Mouse (Mus musculus): Measurements from ENCODE around the gene Btn2a2.

Gene Btn2a2

DNA sequence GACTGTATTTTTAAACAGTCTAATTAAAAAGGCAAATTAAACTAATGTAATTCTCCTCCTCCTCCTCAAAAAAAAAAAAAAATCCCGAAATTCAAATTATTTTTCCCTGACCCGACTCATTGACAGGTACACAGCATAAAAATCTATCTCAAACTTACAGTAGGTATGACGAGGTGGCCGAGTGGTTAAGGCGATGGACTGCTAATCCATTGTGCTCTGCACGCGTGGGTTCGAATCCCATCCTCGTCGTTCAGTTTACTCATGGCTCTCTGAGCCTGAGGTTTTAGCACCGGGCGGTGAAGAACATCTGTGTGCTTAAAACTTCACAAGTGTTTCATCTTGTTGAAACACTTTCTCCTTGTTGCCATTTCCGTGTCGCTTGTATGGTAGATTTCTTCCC lies 33.0 kb upstream of the Btn2a2 start:
- DNase-seq (ENCODE audit: low spot score): peak; percentile 77

DNA sequence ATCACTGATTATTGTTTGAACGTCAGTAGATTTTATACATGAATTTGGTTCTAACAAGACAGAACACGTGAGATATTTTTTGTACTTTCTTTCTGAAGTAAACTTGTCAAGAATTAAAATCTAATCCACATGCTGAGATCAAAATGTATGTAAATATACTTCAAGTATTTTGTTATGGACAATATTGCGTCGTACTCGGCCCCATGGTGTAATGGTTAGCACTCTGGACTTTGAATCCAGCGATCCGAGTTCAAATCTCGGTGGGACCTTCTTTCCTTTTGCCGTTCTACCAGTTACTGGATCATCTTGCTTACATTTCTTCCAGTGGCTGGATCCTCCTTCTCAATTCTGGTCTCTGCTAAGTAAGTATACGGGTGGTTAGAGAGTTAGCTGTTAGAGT lies 30.8 kb upstream of the Btn2a2 start:
- DNase-seq (ENCODE audit: low spot score): peak; percentile 68

DNA sequence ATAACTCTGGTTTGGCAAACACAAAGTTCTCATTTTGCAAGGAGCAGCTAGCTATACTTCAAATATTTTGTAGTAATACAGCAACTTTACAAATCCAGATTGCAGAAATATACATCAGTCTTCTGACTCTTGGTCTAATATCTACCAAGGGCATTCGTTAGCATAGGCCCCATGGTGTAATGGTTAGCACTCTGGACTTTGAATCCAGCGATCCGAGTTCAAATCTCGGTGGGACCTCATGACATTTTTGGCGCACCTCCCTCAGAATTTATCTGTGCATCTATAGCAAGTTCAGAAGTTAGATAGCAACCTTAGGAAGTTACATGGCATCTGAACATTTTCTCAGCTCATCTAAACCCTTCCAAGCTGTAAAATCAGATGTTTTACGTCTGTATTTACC lies 30.2 kb upstream of the Btn2a2 start:
- peak; percentile 62 for DNase-seq (ENCODE audit: low spot score)

DNA sequence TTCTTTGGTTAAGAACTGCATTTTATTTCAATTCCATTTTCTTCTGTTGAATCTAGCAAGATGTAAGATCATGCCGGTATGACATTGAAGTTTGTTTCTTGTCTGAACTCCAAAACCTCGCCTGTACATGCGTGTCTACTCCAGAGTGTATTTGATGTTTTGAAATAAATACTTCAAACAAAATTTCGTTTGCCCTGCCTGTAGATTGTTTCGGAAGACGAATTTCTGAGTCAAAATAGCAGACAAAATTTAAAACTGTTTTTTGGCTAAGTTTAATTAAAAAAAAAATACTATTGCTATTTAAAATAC lies 29.6 kb upstream of the Btn2a2 start:
- DNase-seq (ENCODE audit: low spot score): no peak

DNA sequence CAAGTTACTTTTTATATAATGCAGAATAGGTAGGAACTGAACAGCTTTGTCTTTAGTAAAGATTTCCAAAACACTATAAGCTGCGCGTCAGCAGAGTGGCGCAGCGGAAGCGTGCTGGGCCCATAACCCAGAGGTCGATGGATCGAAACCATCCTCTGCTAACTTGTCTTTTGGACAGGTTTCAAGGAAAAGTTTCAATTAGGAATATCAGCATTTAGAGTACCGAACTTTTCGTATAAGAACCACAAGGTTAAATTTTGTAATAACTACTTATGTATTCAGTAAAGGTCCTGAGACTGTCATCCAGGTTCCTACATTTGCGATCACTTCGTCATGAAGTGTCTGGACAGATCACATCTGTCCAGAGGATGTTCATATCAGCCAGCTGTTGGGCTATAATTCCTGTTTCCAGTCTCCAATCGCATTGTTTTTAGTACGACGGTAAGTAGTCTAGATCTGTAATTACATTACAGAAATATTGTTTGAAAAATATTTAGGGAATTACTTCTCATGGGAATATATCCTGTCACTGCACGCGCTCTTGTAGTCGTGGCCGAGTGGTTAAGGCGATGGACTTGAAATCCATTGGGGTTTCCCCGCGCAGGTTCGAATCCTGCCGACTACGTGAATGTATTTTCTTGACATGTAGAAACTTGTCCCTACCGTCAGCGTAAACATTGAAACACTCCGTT lies 29.1 kb upstream of the Btn2a2 start:
- peak; percentile 83 for DNase-seq (ENCODE audit: low spot score)

DNA sequence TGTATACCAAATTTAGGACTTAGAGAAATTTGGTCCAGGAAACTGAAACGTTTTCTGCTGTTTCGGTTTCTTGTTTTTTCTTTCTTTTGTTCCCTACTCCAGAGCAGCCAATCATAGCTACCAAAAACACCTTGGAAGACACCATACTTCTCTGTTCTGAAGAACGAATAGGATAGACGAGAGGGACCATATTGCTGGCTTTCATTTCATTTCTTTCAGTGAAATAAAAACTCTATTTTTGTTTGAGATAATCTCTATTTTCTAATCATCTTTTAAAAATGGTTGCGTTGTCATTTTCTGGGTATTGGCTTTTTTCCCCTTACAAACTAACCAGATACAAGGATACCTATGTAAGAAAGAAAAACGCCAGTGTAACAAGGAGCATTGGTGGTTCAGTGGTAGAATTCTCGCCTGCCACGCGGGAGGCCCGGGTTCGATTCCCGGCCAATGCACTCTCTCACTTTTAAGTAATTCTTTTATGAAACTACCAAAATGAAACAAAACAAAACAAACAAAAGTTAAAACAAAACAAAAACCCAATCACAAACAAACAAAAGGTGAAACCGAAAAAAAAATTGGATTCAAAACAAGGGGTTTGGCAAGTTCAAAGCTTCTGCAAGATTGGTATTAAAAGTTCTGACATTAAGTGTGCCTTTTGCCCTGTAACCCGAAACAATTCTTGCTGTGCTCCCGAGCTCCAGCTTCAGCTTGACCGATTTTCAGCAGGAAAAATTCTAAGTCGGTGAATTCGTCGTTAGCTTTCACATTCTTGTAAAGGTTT lies 28.4 kb upstream of the Btn2a2 start:
- no peak for DNase-seq (ENCODE audit: low spot score)

DNA sequence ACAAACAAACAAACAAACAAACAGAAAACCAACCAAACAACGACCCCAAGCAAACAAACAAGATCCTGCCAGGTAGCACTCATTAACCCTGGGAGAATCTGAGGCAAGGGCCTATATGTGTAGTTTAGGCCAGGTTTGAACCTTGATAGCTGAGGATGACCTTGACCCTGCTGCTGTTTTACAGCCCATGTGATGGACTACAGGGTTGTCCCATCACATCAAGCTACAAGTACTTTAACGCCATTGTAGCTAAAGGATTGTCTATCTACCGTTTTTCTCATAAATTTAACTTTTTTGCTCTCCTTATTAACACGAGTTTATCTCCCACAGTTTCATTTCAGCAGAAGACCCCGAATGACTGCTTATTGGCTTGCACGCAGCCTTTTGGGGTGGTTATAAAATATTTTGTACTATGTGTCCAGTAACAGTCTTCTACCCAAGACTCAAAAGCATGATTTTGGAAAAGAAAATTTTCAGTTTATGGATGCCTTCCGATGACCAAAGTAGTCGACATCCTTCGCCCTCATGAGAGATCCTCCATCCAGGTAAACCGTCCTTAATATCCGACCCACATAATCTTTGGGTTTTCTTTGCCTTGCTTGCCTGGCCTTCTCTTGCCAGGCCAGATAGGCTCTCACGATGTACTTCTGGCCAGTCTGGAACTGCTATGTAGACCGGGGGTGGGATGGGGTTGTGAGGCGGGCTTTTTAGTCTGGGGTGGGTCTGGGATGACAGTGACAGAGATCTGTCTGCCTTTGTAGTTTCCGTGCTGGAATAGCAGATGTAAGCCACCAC lies 27.4 kb upstream of the Btn2a2 start:
- no peak for DNase-seq (ENCODE audit: low spot score)

DNA sequence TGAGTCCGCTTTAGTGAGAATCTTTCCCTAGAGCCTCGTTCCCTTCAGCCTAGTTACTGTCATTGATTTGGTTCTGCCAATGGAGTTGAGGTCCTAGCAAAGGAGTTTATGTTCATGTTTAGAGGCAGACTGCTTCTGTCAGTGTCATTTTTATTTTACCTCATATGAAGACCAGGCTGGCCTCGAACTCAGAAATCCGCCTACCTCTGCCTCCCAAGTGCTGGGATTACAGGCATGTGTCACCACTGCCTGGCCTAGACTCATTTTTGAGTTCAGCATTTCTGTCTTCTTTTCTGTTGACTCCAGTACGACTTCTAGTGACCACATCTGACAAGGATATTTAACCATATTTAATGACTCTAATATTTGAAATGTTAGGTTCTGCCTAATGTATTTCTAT lies 26.6 kb upstream of the Btn2a2 start:
- no peak for DNase-seq (ENCODE audit: low spot score)

DNA sequence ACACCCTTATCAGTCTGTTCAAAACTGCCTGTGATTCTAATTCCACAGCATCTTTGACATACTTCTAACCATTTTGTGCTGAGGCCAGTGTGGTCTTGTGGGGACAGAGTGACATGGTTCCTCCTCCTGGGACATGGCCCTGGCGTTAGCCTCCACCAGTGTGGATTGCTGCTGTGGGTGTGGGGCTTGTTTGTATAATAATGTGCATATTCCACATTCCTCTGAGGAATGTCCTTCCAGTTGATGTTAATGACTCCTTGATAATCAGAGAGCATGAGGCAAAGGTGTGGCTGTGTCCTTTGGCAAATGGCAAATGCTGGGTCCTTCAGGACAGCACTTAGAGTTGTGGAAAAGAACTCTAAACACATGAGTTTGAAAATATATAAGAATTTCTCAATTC lies 24.9 kb upstream of the Btn2a2 start:
- DNase-seq (ENCODE audit: low spot score): no peak

DNA sequence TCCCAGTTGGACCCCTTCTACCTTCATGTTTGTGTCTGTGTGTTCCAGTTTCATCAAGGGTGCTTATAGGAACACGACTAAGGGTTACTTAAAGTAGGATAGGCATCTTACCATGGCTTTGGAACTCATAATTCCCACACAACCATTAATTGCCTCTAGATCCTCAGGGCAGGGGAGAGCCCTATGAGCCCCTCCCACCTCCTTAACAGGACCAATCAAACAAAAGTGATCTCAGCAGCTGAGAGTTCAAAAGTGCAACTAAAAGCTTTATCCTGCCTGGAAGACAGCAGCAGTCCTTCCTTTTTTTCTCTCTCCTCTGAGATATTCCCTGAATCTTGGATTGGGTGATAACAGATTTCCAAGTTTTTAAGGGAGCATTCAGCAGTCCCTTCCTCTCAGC lies 21.5 kb upstream of the Btn2a2 start:
- no peak for DNase-seq (ENCODE audit: low spot score)

DNA sequence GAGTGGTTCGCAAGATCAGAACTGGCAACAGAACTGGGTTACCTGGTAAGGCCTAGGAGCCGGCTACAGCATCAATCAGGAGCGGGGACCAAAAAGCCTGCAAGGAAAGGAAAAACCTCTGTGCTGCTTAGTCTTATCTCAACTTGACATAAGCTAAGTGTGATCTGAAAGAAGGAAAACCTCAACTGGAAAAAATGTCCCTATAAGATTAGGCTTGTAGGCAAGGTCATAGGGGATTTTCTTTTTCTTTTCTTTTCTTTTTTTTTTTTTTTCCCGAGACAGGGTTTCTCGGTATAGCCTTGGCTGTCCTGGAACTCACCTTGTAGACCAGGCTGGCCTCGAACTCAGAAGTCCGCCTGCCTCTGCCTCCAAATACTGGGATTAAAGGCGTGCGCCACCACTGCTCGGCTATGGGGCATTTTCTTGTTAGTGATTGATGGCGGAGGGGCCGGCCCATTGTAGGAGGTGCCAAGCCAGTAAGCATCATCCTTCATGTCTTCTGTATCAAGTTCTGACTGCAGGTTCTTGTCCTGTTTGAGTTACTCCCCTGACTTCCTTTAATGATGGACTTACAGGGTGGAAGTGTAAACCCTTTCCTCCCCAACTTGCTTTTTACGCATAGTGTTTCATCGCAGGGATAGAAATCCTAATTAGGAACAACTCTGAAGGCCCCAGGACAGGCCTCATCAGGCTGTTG lies 18.3 kb upstream of the Btn2a2 start:
- DNase-seq (ENCODE audit: low spot score): peak; percentile 33

DNA sequence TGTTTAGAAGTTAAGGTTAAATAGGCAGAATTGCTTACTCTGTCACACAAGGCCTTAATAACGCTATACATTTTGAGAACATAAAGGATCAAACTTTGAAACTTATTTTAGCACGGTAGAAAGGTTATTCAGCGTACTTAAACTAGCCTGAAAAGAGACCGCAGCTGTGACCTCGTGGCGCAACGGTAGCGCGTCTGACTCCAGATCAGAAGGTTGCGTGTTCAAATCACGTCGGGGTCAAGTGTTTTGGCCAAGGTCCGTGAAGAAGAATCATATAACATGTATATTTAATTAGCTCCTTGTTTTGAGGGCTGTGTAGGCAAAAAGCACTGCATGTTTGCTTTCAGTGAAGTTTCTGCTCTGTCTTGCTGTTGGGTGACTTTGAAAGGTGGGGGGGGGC lies 17.7 kb upstream of the Btn2a2 start:
- DNase-seq (ENCODE audit: low spot score): no peak

DNA sequence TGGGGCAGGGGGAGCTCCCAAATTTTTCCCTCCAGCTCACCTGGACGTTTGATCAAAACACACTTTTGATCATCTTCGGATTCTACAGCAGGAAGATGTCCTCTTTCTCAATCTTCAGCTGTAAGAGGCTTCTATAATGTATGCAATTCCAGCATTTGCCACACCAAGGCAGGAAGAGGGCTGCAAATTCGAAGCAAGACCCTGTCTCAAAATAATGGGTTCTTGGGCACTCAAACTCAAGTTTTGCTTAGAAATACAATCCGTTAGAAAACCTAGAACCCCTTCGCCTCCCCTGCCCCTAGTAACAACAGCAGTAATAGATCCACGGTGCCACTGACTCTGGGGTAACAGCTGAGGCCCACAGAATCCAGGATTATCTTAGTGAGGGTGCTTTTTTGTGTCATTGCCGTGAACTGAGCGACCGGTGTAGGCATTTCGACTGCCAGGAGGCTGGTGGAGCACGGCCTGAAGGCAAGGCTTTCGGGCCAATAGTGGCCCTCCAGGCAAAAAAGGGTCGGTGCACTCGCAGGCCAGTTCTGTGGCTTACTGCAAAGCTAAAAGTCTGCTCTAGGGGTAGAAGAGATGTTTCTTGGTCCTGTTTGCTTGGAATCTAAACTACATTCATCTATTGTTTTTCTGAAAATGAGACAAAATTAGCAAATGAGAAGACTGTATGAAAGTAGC lies 17.1 kb upstream of the Btn2a2 start:
- no peak for DNase-seq (ENCODE audit: low spot score)

DNA sequence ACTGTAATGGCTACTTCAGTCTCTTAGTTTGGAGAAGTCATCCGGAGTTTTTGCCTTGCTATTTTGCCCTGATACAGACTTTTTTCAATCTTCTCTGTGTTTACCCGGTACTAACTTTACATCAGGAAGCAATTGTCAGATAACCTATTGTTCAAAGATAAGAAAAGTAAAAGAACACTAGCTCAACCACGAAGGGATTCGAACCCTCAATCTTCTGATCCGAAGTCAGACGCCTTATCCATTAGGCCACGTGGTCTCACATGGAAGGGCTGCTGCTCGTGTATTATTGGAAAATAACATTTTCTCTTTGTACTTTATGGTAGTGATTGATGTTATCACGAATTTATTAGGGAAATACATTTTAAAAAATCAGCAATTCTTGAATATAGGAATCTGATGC lies 15.1 kb upstream of the Btn2a2 start:
- no peak for DNase-seq (ENCODE audit: low spot score)

DNA sequence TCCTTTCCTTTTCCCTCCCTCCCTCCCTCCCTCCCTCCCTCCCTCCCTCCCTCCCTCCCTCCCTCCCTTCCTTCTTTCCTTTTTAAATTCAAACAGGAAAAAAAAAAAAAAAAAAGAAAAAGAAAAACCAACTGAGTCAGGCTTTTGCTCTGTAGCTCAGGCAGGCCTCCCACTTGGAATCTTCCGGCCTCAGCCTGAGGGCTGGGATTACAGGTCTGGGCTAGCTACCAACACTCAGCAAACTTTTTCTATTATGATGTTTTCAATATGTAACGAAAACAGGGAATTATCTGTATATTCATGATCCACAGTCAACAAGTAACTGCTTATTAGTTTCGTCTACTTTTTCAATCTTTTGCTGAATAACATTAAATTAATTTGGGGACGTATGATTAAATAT lies 14.3 kb upstream of the Btn2a2 start:
- DNase-seq (ENCODE audit: low spot score): no peak

DNA sequence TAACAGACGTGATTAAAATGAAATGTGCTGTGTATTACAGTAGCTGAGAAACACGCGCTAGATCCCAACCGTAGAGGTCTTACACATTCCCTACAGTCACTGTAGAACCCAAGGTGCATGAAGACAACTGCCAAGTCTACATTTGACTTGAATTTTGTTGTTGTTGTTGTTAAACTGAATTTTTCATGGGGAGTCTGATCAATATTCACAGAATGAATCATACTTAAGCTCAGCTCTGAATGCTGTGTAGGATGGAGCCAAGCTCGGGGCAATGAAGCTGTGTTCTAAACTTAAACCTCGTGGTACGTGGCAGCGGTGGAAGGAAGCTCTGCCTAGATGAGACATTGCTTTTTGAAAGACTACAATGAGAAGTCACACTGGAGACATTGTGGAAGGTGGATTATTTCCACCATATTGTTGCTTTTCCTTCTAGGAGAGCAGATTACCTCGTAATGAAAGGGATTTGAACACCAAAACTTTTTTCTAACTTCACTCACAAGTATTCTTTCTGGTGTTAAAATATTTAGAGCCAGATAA lies 13.4 kb upstream of the Btn2a2 start:
- DNase-seq (ENCODE audit: low spot score): no peak

DNA sequence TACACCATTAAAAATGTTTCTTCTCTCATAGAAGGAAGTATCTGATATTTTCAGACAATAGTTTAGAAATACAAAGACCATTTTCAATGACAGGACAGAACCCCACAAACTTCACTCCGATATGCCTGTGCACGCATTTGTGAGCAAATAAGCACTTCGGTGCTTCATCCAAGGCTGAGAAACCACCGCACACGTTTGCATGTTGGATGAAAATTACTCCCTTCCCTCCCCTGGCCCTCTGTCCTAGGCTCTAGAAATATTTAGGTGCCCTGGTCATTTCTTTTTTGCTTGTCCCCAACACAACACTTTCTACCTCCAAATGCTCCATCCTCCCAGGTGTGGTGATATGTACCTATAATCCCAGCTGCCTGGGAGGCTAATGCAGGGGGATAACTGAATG lies 12.9 kb upstream of the Btn2a2 start:
- no peak for DNase-seq (ENCODE audit: low spot score)

DNA sequence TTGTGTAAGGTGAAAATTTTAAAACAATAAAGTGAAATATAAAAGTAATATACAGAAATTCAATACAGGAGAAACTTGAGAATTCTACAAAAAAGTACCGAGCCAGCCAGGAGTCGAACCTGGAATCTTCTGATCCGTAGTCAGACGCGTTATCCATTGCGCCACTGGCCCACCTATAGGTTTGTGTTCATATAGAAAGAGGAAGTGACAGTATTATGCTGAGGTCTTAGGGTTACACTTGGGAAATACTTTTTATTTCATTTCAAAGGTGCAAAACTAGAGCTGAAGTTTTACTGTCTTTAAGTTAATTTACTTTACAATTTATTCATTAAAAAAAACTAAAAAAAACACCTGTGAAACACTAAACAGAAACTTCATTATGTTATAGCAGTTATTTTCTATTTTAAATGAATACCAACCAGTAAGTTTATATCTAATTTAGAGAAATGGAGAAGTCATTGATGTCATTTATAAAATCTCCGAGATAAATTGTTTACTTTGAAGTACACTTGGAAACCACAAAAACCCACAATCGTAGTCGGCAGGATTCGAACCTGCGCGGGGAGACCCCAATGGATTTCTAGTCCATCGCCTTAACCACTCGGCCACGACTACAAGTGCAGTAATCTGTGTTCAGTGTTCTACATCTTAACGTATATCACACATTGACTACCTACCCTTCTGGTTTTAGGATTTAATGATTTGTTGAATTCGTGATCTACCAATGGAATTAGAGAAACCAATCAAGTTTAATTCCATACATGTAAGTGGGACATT lies 12.0 kb upstream of the Btn2a2 start:
- DNase-seq (ENCODE audit: low spot score): peak; percentile 69

DNA sequence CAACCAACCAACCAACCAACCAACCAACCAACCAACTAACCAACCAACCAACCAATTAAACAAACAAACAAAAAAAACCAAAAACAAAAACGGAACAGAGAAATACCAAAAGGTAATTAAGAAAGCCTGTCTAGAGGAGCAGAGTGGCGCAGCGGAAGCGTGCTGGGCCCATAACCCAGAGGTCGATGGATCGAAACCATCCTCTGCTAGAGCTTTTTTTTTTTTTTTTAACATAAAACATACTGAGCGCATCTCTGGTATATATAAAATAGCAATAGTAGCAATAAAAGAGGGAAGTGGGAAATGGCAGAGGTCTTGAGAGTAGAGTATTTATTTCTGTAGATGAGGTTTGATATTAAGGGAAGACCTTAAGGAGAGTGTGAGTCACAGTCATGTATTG lies 11.3 kb upstream of the Btn2a2 start:
- no peak for DNase-seq (ENCODE audit: low spot score)

DNA sequence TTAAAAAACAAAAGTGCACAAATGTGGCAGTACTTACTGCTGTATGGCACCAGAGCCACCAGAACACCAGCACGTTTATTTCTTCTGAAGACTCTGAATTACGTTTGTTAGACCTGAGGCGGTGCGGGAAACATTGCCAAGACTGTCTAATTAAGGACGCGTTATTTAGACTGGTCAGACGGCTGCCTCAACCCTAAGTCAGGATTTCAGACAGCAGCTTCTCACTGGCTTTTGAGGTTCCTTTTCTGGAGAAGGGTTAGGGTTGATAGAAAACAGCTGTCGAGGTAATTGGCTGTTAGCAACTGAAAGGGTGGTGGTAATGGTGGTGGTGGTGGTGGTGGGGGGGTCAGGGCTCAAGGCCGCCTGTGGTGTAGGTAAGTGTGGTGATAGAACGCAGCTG lies 10.0 kb upstream of the Btn2a2 start:
- DNase-seq (ENCODE audit: low spot score): no peak

Data from testis, postnatal 14 days (tissue).